Mouse (Mus musculus) heart, adult 18-20 months (tissue): ENCODE measurements around the gene Atp8b5. TPM values are rescaled to one million over a fixed set of nuclear protein-coding genes. Genes with fewer than 3 reads are reported as not detected.

ENCODE experiments used
- DNase-seq, 2 experiments: peaks; one replicate each; pipeline ENCODE4 v3.0.0; 2021 to 2022; ENCODE audit warnings: mixed read lengths in 1 of 2
- long read RNA-seq, 2 experiments: library from polyadenylated mRNA; stranded (forward); transcript quantifications; one replicate each; pipeline ENCODE4 v2.0.0; 2021
- total RNA-seq, 2 experiments: library from RNA; stranded (reverse); gene quantifications; 2 replicates each; pipeline ENCODE4 v1.2.3; 2021

The Atp8b5 gene
- under 1 TPM in 1 of 2 experiments, not detected in 1; 0.07 TPM for total RNA-seq
- long read RNA-seq, experiment 1: 0 reads
- long read RNA-seq, experiment 2: 0 reads

- peak; percentile 86 to 89 for DNase-seq
These were observed at the start of gene Atp8b5 for GRCm38 (mm10) chr4:43266623-43267322. TSS of gene Atp8b5 (plus strand) at chr4:43267159.

- no peak for DNase-seq
These were observed 49.0 kb upstream of the Atp8b5 start for GRCm38 (mm10) chr4:43217997-43218396.

- no peak for DNase-seq
These were observed 35.1 kb upstream of the Atp8b5 start for GRCm38 (mm10) chr4:43231821-43232220.

GRCm38 (mm10) chr4:43232985-43233384 is 34.0 kb upstream of the Atp8b5 start:
- DNase-seq: no peak

- no peak for DNase-seq
These were observed 33.5 kb upstream of the Atp8b5 start for GRCm38 (mm10) chr4:43233489-43233888.

GRCm38 (mm10) chr4:43236898-43237297 is 30.1 kb upstream of the Atp8b5 start:
- no peak for DNase-seq

GRCm38 (mm10) chr4:43240716-43241115 is 26.2 kb upstream of the Atp8b5 start:
- no peak for DNase-seq

GRCm38 (mm10) chr4:43244022-43244421 is 22.9 kb upstream of the Atp8b5 start:
- DNase-seq: no peak

- DNase-seq: no peak
These were observed 21.2 kb upstream of the Atp8b5 start for GRCm38 (mm10) chr4:43245776-43246175.

- DNase-seq: no peak
These were observed 18.9 kb upstream of the Atp8b5 start for GRCm38 (mm10) chr4:43248026-43248425.

GRCm38 (mm10) chr4:43248909-43249308 is 18.1 kb upstream of the Atp8b5 start:
- no peak for DNase-seq

- no peak for DNase-seq
These were observed 15.7 kb upstream of the Atp8b5 start for GRCm38 (mm10) chr4:43251269-43251668.

GRCm38 (mm10) chr4:43257040-43257439 is 9.9 kb upstream of the Atp8b5 start:
- DNase-seq: no peak

- no peak for DNase-seq
These were observed 8.4 kb upstream of the Atp8b5 start for GRCm38 (mm10) chr4:43258556-43258955.

- no peak for DNase-seq
These were observed 7.5 kb upstream of the Atp8b5 start for GRCm38 (mm10) chr4:43259435-43259834.

GRCm38 (mm10) chr4:43260096-43260495 is 6.9 kb upstream of the Atp8b5 start:
- peak; percentile 16 to 23 for DNase-seq

GRCm38 (mm10) chr4:43262821-43263220 is 4.1 kb upstream of the Atp8b5 start:
- peak in 1 of 2 experiments; percentile 42 for DNase-seq

GRCm38 (mm10) chr4:43266146-43266545 is 813 bp upstream of the Atp8b5 start:
- DNase-seq: no peak

- no peak for DNase-seq
These were observed 332 bp downstream of the Atp8b5 start for GRCm38 (mm10) chr4:43267323-43267658.

GRCm38 (mm10) chr4:43285476-43285875 is 18.5 kb downstream of the Atp8b5 start:
- peak in 1 of 2 experiments; percentile 16 for DNase-seq

GRCm38 (mm10) chr4:43287305-43287704 is 20.3 kb downstream of the Atp8b5 start:
- DNase-seq: peak in 1 of 2 experiments; percentile 41

- no peak for DNase-seq
These were observed 27.0 kb downstream of the Atp8b5 start for GRCm38 (mm10) chr4:43294001-43294400.

- DNase-seq: no peak
These were observed 42.9 kb downstream of the Atp8b5 start for GRCm38 (mm10) chr4:43309696-43310338.

- DNase-seq: no peak
These were observed 54.6 kb downstream of the Atp8b5 start for GRCm38 (mm10) chr4:43321536-43321935.
